Mouse (Mus musculus) CD4-positive, CD25-positive, alpha-beta regulatory T cell, adult 2 months (primary cell): ENCODE data around the gene Gdf5.

Experiments used
- DNase-seq: peaks from one replicate; pipeline ENCODE4 v3.0.0-alpha.2; 2012; ENCODE audit warnings: low read depth, low spot score

Gdf5 gene

DNA sequence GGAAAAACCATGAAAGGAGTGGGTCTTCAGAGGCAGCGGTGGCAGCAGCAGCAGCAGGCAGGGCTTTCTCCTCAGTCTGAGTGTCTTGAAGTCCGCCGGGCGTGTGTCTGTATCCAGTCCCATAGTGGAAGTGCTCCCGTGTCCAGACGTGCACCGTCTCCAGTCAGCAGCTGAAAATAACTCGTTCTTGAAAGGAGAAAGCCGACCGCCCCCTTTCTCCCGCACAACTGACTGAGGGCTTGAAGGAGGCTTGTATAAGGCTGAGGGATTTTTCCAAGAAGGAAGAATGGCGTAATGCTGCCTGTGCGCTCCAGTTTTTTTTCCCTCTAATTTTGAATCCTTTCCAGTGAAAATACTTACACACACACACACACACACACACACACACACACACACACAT is at the start of gene Gdf5:
Gene Gdf5, minus strand, starts transcription at position 244 of the 400 bp plus-strand sequence.
- no peak for DNase-seq

DNA sequence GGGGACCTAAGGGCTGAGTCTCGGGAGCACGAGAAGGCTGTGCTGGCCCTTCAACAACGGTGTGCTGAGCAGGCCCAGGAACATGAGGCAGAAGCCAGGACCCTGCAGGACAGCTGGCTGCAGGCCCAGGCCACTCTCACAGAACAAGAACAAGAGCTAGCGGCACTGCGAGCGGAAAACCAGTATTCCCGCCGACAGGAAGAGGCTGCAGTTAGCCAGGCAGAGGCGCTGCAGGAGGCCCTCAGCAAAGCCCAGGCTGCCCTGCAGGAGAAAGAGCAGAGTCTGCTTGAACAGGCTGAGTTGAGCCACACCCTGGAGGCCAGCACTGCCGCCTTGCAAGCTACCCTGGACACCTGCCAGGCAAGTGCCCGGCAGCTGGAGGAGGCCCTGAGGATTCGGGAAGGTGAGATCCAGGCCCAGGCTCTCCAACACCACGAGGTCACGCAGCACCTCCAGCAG is 46.7 kb upstream of the Gdf5 start:
- no peak for DNase-seq

DNA sequence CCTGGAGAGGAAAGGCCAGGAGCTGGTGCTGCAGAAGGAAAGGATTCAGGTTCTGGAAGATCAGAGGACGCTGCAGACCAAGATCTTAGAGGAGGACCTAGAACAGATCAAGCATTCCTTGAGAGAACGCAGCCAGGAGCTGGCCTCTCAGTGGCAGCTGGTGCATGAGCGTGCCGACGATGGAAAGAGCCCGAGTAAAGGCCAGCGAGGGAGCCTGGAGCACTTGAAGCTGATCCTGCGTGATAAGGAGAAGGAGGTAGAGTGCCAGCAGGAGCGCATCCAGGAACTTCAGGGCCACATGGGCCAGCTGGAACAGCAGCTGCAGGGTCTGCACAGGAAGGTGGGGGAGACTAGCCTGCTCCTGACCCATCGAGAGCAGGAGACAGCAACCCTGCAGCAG is 46.0 kb upstream of the Gdf5 start:
- DNase-seq = no peak

DNA sequence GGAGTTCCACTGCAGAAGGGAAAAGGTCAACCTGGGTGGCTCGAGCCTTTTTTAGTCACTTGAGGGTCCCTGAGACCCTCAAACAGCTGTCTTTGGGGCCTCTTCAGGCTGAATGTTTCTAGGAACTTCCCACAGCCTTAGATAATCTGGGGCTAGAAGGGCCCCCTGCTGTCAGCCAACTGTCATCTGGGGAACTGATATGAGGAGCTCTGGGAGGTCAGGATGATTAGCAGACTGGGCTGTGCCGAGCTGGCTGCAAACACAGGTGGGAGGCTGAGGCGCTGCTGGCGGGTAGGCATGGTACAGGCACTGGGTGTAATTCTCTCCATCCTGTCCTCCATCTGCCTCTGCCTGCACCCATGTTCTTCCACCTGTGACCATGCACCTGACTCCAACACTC is 43.9 kb upstream of the Gdf5 start:
- no peak for DNase-seq

DNA sequence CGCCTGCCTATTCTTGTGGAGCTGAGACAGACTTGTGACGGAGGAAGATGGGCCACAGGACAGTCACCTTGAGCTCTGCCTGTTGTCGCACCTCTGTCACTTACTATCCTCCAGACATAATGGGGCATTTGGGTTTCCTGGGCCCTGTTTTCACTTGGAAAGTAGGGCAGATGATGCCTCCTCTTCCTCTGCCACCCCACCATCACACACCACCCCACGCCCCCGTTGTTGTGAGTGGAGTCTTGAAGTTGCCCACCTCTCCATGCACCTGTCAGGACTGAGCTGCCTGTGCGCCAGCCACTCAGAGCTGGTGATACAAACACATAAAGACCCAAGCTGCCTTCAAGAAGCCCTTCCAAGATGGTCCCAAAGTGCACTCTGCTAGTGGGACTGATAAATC is 42.0 kb upstream of the Gdf5 start:
- no peak for DNase-seq

DNA sequence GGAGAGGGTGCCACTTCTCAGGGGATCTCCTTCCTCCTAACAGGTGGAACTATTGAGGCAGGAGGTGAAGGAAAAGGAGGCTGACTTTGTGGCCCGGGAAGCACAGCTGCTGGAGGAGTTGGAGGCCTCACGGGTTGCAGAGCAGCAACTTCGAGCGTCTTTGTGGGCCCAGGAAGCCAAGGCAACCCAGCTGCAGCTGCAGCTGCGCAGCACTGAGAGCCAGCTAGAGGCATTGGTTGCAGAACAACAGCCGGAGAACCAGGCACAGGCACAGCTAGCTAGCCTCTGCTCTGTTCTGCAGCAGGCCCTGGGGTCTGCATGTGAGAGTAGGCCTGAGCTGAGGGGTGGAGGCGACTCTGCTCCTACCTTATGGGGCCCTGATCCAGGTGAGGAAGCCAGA is 40.6 kb upstream of the Gdf5 start:
- no peak for DNase-seq

DNA sequence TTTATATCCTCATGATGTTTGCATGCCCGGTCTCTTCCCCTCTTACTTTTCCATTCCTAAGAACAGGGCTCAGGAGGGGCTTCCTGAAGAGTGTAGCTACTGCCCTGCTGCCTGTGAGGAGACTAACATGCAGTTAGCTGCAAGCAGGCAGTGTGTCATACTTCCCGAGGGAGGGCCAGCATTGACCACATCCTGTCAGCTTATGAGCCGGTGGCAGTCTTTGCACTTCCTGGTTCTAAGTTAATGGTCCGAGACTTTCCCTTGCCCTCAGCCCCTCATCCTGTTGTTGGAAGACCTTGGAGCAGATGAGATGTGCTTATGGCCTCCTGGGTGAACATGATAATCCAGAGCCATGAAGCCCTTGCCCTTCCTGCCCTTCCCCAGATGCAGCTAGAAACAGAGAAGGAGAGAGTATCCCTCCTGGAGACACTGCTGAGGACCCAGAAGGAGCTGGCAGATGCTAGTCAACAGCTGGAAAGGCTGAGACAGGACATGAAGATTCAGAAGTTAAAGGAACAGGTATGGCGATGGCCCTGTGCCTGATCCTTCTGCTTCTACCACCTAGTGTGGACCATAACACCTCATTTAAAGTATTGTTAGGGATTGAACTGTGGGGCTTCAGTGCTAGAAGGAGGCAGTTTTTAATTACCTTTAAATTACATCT is 34.3 kb upstream of the Gdf5 start:
- DNase-seq = peak; percentile 79

DNA sequence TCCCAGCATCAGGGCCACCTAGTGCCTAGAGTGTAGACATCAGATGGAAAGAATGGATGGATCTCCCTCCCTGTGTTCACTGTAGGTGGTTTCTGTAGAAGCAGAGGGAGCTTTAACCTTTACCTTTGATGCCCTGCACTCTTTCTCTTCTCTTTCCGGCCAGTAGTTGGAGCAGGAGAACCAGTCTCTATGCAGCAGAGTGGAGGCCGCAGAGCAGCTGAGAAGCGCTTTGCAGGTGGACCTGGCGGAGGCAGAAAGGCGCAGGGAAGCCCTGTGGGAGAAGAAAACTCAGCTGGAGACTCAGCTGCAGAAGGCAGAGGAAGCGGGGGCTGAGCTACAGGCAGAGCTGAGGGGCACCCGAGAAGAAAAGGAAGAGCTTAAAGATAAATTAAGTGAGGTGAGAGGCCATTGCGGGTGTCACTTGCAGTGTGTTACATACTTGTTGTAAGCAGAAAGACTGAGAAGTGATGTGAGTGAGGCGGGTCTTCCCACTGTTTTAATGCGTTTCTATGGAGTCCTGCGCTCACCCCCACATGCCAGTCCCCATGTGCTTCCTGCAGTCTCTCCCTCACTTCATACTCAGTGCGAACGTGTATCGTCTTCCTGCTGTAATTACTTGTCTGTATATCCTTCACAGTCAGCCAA is 29.0 kb upstream of the Gdf5 start:
- DNase-seq = peak; percentile 11

DNA sequence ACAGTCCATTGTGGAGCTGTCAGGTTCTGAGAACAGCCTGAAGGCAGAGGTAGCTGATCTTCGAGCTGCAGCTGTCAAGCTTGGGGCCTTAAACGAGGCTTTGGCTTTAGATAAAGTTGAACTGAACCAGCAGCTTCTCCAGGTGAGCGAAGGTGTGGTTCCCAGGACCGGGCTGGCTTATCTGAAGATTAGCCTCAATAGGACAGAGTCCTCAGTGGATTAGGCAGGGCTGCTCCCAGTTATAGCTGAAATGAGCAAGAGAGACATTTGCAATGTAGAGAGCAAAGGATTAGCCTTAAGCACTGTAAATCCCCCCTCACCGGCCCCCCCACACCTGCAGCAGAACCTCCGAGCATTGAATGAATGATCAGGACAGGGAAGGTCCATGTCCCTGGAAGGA is 28.2 kb upstream of the Gdf5 start:
- DNase-seq = no peak

DNA sequence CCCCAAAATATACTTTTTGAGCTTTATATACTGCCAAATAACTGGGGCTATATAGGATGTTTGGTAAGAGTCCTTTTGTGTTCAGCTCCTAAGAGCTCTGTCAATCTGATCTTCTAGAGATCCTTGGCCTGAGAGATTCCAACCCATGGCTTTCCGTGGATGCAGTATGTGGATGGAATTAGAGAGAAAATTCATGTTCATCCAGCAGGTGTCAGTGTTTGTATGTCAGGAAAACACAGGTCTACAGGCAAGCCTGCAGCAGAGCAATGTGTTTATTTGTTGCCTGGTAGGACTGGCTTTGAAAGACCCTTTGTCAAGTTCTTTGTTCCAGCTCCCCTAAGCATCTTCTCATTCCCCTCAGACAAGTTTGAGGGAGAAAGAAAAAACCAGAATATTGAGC is 17.8 kb upstream of the Gdf5 start:
- DNase-seq = peak; percentile 41

DNA sequence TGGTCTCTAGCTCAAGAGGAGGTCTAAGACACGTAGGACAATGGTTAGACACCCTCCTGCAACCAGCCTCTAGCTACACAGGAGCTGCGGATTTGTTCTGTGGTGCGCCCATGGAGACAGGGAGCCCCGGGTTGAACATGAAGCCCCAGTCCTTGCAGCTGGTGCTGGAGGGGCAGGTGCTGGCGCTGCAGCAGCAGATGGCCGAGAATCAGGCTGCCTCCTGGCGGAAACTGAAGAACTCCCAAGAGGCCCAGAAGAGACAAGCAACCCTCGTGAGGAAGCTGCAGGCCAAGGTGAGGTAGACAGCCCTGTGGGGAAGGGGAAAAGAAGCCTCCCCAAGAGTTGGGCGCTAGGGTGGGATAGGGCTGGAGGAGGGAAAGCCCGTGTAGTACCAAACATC is 16.7 kb upstream of the Gdf5 start:
- DNase-seq = no peak

DNA sequence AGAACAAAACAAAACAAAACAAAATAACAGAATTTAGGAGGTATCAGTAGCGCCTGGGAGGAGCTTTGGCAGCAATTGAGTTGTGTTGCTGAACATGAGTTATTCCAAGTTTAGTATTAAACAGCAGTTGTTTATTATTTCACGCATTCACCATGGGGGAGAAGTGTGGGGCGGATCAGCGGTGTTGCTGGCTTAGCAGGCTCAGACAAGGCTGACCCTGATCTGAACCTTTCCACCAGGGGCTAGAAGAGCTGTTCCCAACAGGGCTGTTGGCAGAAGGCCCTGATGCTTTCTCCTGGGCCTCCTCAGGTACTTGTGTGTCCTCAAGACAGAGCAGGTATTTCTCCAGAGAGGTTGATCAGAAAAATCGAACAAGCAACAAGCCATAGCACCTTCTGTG is 14.8 kb upstream of the Gdf5 start:
- no peak for DNase-seq

DNA sequence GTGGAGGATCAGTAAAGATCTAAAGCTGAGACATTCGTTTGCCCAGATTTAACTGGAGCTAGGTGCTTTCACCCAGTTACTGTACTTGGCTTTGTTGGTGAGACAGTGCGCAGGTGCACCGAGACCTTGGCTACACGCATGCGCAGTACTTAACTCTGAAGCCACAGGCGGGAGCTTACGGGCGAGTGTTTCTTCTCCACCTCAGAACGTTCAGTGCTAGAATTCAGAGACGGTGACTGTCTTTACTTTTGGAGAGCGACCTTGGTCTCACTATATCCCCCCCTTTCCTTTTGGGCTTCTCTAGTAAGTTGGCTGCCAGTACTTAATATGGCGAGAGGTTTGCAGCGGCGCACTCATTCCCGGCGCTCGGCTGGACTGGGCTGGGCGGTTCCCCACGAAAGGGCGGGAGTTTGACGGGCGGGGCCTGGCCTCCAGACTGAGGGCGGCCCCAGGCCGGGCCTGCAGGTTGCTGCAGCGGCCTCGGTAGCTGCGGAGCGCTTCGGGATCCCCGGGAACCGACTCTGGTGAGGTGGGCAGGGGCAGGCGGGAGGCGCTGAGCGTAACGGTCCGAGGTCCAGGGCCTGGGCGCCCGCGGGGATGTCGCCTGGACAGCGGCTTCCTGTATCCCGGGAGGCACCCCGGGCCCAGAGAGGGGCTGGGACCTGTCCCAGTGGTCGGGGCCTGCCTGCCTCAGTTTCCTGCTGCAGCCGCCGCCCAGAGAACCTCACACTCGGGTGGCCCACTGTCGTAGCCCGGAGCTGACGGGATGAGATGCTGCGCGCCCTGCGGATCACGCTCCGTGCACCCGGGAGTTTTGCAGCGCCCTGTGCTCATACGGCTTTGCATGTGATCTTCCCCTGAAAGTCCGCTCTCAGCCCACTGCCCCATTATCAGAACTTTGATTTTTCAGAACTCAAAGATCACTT is 11.2 kb upstream of the Gdf5 start, which contains the start of gene Cep250:
Gene Cep250, plus strand, starts transcription at position 325 of the 926 bp plus-strand sequence.
- DNase-seq = peak; percentile 94

DNA sequence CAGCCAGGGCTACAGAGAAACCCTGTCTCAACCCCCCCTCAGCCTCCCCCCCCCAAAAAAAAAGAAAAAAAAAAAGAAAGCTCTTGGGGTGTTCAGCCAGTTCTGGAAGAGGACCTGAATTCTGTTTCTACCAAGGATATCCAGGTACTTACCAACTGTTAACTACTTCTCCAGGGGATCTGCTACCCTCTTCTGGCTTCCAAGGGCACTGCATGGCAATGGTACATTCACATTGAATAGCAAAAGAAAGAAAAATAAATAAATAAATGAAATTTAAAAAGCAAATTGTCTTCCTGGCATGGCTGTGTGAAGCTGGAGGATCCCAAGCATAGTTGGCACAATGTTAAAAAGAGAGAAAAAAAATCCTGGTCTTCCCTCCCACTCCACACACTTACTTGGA is 6.8 kb upstream of the Gdf5 start:
- peak; percentile 62 for DNase-seq

DNA sequence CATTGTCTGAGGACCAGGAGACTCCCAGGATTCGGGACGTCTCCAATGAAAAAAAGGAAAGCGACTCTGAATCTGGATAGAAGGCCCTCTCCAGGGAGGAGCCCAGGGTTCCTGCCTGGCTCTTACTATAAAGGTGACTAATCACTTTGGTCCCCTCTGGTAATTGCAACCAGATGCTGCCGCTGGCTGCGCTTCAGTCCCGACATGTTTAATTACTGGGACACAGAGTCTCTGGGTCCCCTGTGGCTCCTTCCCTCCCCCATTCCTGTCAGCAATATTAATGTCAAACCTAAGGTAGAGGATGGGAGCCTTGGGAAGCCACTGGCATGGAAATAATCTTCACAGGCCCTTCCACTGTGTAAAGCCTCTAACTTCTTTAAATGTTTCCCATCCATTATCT is 4.2 kb upstream of the Gdf5 start:
- DNase-seq = no peak

DNA sequence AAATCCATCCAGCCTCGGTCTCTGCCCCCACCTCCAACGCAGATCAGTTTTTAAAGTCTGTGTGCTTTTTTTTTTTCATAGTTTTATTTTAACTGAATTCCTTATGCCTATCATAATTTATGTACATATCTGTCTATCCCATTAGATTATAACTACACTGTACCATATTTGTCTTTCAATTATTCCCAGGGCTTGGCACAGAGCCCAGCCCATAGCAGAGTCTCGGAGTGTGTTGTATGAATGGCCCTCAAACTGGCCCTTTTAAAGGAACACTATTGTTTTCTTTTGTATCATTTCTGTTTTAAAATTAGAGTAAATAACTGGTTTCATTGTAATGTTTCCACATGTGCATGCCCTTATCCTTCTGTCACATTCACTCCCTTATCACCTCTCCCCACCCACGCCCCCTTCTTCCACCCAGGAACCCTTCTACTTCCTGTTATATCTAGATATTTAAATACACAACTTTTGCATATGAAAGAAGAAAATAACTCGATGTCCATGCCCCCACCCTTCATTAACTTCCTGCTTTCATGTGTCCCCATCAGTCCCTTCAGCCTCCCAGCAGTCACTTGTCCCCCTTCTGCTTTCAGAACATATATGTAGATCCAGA is 2.3 kb upstream of the Gdf5 start:
- no peak for DNase-seq

DNA sequence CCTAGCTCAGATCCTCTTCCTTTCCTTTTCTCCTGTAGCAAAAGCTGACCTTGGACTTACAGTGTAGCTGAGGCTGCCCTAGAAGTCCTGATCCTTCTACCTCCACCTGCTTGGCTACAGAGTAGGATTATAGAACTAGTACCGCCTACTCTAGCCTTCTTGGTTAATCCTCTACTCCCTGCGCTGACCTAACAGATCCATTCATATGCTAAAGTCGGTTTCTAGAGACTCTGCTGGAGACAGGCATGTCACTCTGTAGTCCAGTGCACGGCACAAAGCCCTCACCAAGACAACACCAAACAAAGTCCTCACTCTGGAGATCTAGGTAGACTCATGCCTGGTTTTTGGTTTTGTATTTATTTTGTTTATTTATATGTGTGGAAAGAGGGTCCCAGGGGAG is 1.3 kb upstream of the Gdf5 start:
- no peak for DNase-seq

DNA sequence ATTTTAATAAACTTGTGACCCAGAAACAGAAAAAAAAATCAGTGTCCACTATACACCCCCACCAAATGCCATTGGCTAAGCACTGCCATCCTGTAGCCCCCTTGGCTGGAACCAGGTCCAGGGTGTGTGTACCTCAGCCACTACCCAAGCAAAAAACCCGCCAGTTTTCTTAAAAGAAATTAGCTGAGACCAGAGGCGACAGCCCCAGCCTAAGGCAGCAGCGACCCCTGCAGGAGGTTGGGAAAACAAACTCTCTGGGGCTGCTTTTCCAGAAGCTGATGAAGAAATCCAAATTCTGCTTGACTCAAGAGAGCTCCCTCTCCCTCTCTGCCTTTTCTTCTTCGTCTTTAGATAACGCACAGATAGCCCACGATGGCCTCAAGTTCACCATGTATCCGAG is 902 bp upstream of the Gdf5 start:
- peak; percentile 77 for DNase-seq

DNA sequence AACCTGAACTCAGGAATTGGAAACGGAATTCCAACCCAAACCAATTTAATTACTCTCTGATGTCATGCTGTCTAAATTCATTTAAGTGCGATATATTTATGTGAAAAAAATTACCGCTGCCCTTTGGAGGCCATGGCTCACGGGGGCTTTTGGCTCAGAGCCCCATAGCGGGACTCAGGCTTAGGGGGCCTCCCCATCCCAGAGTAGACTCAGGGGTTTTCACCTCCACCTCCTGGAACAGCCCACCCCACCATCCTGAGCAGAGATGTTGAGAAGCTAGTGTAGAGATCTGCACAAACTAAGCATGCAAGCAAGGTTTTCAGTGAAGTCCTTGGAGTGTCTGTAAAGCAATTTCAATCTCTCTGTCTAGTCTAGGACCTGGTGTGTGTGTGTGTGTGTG is 413 bp upstream of the Gdf5 start:
- no peak for DNase-seq

DNA sequence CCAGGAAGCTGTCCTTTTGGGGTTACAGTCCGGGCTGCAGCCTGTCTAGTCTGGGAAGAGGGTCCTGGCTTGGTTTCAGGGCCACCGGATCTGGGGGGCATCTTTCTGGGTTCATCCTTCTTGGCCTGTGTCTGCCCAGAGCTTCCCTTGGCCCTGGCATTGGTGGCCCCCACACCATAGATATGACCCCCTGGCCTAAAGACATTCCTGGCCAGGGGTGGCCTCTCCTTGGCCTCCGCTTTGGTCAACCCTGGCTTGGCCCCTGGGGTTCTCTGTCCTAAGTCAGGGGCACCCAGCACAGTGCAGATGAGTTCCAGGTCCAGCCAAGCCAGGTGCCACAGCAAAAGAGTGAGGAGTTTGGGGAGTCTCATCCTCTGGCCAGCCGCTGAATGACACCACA is 482 bp downstream of the Gdf5 start:
- no peak for DNase-seq

DNA sequence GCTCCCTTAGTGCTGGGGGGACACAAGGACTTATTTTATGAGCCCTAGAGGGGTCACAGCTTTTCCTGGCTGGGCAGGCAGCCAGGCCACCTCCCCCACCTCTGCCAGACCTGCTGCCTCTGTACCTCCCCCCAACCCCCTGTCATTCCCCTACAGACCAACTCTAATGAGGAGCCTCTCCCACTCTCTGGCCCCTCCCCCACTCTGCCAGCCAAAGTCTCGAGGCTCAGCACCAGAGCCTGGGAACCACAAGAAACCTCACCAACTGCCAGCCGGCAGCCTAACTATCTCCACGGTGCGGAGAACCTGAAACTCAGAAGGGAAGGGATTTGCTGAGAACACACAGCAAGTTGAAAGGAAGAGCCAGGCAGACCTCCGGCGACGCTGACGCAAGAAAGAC is 1.7 kb downstream of the Gdf5 start:
- no peak for DNase-seq
